Mouse (Mus musculus) urinary bladder, adult 2 months (tissue): ENCODE measurements around the gene Col6a6. TPM values are rescaled to one million over a fixed set of nuclear protein-coding genes. Genes with fewer than 3 reads are reported as not detected.

ENCODE experiments used
- DNase-seq: peaks from one replicate; pipeline ENCODE4 v3.0.0; 2022; ENCODE audit warnings: low spot score
- polyA plus RNA-seq: library from polyadenylated mRNA; depleted of rRNA; stranded (reverse); fragments of >200 nt; gene quantifications from 2 replicates; pipeline ENCODE4 v1.2.3, GENCODE M21; 2012

Col6a6 gene
- polyA plus RNA-seq, 1 experiment = 0.41 TPM

DNA sequence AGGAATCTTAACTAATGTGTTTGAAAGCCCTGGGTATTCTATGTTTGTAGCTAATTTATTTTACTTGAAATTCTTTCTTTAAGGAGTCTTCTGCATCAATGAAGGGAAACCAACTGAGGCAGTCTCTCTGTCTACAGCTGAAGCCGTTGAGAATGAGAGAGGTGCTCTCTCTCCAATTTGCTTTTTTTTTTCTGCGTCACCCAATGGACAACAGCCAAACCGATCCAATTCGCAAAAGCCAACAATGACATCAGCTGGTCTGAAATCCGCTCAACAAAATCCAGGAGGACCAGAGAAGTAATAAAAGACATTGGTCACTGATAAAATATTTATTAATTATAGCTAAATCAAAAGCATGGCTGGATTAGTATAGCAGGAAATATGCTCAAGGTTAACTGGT, 26.5 kb downstream of the Col6a6 start:
- no peak for DNase-seq

DNA sequence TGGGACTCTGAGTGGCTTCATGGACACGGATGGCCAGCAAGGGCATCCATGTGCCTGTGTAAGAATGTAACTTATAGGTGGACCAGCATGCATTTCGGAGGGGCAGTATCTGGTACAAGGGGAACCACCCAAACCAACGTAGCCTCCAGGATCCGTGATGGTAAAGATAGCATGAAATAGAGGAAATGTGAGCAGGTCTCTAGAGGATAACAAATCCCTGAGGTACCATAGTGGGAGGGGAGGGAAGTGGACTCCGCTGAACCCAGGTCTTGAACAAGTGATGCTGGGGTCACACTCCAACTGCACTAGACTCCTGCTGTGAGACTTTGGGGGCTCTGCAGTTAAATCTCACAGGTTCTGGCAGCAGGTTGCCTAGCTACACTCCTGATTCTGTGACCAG, 27.7 kb downstream of the Col6a6 start:
- no peak for DNase-seq

DNA sequence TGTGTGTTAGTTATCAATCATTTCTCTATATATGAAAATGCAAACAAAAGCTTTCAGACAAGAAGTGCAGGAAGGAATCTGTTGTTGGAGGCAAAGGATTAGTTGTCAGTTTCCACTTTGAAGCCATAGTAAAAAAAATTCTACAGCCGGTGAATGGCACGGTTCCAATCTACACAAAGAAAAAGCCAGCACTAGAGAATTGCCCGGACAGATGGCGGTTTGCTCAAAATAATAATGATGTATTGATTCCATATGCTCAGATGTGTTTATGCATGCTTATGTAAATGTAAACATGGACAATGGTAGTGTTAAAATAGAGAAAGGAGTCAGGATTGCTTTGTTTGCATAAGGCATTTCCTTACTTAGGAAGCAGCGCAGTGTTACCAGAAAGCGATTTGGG, 31.8 kb downstream of the Col6a6 start:
- DNase-seq = no peak

DNA sequence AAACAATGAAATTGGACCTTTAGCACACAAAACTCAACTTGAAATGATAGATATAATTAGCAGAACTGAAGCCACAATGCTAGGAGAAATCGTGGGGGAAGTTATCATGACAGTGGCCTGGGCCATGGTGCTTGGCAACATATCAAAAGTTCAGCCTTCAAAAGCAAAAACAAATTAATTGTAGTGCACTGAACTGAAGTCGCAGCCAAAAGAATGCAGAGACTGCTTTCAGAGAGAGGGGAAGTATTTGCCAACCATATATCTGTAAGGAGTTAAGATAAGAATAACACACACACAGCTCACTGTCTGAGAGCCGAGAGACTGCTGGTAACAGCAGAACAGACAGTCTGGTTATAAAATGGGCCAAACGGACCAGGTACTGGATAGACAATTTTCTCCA, 33.0 kb downstream of the Col6a6 start:
- no peak for DNase-seq

DNA sequence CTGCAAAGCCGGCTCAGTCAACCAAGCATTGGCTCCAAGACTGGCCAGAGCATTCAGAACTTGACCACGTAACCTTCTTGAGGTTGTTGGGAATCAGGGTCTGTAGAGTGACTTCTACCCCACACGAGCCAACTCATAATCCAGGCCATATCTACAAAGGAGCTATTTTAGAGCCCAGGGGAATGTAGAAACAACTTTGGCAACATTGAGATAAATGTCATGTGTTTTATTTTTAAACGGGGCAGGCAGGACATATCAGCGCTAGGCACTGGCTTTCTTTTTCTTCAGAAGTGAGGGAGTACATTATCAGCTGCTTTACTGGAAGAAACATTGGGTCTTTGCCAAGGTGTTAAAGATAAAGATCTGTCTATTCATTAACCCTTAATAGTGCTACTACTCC, 36.1 kb downstream of the Col6a6 start:
- no peak for DNase-seq

DNA sequence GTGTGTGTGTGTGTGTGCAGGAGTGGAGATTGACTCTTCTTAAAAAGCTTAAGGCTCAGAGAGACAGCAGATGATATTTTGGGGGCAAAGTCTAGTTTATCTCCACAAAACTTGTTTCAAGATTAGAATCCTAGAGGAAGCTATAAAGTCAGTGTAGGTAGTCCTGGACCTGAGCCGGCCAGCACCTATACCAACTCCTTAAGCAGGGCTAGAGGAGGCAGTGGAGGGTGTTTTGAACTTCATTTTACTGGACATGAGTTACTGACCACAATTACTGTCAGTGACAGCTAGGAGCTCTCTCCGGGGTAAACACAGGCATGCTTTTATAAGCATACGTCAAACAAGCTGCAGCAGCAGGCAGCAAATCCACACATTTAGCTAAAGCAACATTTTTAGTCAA, 39.8 kb downstream of the Col6a6 start:
- DNase-seq = no peak

DNA sequence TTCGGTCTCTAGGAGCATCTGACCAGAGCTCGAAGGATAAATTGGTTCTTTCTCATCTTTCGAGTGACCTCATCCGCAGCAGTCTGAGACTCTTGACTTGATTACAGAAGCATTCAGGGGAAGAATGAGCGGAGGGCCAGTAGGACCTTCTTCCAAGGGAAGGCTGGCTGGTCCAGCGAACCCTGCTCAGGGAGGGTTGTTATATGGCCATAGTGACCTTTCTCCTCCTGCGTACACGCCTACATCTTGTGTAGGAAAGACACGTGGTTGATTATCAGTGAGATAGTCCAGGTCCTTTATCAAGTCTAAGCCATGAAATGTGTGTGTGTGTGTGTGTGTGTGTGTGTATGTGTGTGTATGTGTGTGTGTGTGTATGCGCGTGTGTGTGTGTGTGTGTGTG, 40.2 kb downstream of the Col6a6 start:
- DNase-seq = no peak

DNA sequence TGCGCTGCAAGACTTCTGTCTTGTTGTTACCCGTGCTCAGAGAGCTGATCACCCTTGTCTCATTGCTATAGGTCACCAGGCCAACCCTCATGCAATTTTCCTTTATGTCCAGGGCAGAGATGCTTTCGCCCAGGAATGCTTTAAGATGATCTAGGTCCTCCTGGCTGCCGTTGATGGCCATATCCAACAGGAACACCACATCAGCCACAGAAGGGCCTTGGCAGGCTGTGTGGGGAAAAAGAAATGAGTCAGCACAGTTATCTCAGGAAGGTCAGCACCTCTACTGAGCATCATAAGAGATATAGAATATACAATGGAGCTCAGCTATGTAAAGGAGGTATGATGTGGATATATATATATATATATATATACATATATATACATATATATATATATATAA, 43.9 kb downstream of the Col6a6 start:
- DNase-seq = no peak

DNA sequence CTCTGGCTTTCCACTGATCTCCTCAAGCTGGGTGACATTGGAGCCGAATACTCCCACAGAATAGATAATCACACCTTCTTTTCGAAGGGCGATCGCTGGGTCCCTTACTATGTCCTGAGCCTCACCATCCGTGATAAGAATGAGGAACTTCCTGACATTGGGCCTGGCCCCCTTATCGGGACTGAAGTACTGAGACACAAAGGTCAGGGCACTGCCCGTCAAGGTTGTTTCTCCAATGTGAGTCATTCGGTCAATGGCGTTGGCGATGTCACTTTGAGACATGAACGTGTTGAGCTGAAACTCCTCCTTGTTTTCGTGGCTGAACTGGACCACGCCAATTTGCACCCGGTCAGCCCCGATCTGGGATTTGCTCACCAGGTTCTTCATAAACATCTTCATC, 47.3 kb downstream of the Col6a6 start:
- no peak for DNase-seq

DNA sequence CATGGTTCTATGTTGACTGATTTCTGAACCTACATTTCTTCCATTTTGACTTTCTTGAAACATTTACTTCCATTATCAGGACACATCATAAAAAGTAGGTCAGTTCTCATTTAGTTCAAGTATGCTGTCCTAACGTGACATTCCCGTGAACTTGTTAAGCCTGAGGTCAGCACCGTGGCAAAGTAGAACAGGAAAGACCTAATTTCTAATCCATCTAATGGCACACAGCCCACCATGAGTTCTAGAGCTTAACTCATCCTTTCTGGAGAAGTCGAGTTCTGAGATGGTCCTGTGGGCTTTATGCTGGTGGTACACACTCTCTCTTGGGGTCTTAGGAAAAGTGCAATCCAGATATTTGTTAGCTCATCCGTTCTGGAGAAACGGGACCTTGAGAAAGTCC, 49.2 kb downstream of the Col6a6 start:
- DNase-seq = no peak

DNA sequence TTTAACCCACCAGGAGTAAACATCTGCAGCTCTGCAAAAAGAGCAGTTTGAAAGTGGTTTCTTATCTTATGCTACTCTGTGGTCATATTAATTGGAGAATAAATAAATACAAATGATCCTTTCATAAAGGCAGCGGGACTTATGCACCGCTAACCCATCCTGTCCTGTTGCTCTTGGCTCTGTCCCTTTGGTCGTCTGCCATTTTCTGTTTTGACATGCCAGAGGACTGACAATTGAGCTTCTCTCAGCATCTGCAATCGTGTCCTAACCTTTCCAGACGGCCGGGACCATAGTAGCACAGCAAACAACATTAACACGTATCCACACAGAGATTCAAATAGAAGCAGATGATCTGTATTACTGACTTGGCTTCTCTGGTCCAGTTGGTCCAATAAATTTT, 53.1 kb downstream of the Col6a6 start:
- DNase-seq = no peak

DNA sequence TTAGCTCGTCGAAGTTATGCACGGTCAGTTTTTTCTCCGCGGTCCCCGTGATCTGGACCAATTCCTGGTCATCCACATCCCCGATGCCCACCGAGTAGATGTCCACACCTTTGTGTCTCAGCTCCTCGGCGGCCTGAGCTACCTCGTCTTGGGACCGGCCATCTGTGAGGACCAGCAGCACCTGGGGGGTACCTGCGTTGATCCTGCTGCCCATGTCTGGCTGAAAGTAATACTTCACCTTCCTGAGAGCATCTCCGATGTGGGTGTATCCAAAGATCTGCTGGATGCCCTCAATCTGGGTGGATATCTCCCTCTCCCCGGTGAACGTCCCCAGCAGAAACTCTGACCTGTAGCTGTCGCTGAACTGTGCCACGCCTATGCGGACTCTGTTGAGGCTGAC, 53.6 kb downstream of the Col6a6 start:
- DNase-seq = no peak

DNA sequence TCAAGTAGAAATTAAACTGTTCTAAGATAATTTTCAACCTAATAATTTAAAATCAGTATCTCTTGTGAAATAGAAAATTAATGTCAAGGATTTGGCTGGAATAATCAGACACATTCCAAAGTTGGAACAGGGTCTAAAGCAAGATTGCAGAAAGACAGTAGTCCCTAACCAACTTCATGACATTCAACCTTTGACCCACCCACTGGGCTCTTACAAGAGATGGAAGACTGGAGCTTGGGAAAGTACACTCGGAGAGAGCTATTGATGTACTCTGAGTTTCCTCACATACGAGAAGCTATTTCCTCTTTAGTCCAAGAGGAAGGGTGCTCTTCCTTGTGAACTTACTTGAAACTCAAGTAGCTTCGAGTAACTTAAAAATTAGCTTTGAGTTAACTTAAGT, 56.6 kb downstream of the Col6a6 start:
- DNase-seq = no peak

DNA sequence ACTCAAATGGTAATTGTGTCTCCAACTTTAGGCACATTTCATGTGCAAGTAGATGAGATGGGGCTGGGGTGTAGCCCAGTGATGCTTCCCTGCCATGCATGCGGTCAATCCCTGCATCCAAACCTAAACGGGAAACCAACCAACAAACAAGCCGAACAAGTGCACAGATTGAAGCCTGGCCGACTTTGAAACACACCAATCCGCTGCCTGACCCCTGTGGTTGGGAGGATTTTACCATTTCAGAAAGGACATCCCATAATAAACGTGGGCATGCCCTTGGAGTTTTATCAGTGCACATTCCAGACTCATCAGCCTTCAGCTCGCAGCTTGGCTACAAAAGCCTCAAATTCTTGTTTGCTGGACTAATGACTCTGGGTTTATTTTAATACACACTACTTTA, 57.3 kb downstream of the Col6a6 start:
- DNase-seq = no peak

DNA sequence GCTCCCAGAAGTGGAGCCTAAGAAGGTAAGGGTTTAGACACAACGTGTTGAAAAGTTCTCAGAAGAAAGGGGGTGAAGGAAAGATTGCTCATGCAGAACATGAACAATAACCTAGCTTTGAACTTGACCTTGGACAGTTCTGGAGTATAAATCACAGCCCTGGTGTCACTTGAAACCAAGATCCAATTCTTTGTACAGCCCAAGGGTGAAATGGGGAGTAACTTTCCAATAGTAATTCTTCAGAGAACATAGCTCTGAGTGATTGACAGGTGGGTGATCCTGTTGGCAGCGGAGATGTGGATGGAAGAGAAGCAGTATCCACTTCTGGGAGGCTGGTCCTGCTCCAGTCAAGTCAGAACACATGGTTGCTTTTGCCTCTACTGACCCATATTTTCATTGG, 62.1 kb downstream of the Col6a6 start:
- DNase-seq = no peak

DNA sequence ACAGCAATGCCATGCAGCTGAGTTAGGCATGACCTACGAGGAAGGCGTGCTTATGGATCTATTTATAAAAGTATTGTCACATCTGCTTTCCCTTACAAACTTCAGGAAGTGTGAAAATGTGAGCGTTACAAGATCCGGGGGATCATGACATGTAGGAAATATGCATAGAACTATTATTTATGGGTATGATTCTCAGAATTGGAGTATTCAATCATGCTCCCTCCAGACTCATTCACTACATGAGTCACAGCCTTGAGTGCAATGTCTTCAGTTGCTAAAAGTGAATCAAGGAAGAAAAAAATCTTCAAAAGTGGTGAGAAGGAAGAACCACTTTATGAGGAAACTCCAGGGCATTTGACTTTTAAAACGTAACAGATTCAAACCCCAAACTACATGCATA, 63.3 kb downstream of the Col6a6 start:
- no peak for DNase-seq

DNA sequence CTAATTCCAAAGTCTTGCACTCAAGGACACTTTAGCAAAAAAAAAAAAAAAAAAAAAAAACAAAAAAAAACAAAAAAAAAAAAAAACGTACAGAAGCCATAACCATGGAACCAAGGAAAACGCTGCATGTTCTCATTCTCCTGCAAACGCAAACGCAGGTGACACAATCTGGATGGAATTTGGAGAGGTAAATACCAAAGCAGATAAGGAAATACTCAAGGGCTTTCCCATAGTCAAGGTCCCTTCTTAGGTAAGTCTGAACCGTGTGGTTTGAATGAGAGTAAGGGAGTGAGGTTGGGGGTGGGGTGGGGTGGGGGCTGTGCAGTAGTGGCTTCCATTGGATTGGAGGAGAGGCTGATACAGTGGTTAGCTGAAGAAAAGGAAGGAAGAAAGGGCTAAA, 63.8 kb downstream of the Col6a6 start:
- DNase-seq = no peak

DNA sequence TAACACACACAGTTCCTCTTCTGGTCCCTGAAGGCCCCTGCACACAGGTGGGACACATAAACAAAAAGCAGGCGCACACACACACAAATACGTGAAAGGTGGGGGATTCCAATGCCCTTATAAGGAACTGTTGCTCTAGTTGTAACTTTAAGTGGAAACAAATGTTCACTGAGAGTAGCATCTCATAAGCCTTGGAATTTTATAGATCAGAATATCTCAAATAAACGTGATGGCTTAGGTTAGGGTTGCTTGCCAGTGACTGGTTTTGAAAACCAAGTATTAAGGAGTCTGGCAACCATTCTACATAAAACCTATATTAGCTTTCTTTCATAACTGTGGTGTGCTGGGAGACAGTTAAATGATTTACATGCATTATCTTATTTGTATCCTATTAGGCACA, 64.3 kb downstream of the Col6a6 start:
- DNase-seq = no peak

DNA sequence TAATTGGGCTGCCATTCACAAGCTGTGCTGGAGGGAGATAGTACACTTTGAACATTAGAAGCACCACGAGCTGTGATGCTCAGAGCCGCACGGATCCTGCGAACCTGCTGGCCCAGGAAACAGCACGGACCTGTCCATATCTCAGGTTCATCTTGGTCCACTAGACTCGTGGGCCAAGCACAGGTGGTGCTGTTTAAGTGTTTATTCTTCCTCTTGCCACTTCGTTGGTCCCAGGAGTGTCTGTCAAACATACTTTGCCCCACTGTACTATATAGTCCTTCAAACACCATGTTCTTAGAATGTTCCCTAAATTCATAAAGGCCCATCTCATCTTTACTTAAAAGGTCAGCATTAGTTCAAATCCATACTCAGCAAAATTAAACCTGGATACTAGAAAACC, 65.7 kb downstream of the Col6a6 start:
- no peak for DNase-seq

DNA sequence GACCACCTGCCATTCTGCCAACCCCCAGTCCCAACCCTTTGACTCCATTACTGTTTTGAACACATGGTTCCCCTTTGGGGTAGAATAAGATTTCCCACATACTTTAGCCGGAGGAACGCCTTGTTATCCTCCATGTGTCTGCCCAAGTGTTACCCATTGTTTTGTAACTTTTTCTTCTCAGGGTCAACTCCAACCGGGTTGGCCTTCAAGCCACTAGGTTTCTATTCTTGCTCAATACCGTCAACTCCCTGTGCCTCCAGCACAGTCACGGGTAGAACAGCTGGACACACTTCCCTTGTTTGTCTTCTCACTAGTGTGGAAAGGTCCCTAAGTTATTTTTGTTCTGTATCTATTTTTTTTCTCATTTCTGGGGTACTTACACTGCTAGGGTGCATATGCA, 69.1 kb downstream of the Col6a6 start:
- no peak for DNase-seq

DNA sequence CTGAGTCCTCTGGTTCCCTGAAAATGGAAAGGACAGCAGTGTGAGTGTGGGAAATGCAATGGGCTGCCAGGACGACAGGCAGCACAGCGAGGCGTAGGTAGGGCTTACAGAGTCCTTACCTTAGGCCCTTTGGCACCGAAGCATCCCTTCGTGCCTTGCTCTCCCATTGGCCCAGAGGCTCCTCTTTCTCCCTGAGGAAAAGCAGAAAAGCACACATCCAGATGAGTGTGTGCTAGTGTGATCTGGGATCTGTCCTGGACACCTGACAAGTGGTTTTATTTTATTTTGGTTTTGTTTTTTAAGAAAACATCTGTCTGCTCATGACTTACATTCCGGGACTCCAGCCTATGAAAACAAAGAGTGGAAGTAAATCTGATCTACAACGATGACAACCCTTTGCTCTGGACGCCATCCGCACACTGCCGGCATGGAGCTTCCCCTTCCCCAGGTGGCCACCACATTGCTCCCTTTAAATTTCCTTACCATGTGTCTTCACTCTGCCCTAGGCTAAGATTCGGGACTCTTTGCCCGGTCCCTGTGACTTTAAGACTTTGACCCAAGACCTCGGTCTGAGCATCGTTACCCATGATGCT, 69.7 kb downstream of the Col6a6 start:
- no peak for DNase-seq

DNA sequence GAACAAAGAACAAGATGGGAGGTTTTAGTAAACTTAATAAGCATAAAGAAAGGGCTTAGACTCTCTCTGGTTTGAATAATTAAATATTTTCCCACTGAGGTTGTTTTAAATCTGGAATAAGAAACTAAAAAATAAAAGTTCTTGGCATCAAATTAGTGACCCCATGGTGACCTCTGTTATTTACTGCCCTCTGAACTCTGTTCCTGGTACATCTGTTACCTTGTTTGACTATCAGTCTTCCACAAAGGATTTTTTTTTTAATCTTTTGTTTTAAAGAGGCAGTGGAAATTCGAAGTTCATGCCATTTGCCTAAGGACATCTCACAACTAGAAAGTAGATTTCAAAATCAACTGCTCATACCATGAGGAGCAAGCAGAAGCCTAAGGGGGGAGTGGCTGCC, 73.7 kb downstream of the Col6a6 start:
- DNase-seq = no peak

DNA sequence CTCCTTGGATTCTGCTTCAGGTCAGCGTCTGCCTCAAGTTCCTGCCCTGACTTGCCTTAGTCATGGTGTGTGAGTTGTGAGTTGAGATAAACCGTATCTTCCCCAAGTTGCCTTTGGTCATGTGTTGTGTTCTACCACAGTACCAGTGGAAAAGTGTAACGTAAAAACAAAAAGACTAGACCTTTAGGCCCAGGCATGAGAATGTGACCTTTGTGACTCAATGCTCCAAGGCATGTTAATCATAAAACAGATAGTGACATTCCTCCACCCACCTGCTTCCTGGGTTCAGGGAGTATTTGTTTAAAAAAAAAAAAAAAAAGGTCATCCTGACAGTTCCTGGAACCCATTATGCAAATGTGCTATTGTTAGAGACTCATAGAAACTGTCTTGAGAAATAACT, 82.1 kb downstream of the Col6a6 start:
- no peak for DNase-seq

DNA sequence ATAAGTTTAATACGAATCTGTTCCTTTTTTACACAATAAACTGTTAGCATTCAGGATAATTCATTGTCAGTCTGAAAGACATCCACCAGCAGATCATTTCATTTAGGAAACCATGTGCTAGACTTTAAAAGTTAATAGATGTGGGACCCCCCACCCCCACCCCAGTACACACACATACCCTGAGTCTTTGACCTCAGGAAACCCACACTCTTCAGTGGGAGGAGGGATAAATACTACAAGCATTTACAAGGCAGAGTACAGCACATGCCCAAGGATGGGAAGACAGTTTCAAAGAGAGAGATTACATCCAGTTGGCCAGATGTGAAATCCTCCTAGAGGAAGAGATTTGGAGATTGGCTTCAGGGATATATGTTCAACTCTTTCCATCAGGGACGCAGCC, 87.5 kb downstream of the Col6a6 start:
- DNase-seq = no peak

DNA sequence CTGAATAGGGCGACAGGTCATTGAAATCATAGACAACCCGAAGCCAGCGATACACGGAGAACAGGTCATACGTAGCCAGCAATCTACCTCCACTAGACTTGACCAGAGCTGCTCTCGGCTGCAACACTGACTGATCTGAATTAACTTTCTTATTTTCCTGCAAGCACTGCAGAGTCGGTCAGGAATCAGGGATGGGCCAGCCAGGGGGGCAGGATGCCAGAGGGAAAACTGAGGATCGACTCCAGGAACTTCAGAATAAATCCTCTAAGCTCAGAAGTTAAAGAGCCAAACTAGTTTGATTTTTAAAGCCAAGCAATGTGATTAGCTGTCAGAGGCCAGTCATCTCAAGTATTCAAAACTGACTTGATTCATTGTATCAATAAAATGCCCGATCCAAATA, 88.5 kb downstream of the Col6a6 start:
- DNase-seq = no peak
